In genomic region chr5:64595220-64595619, GRCm38 (mm10) we compare ENCODE assay signal across 12 mouse cellular contexts.
DNase-seq lines count a peak whose midpoint lies in the region; ATAC-seq and TF ChIP-seq lines count a peak whose summit lies in the region.
"Had no signal": no experiment of that assay in that cellular context is flagged by ENCODE, and none has a peak within 500 bp of the region (broad histone marks: within the 10 kb centered on the region; RNA-seq: fewer than 3 reads in every experiment).

No protein-coding gene starts in this region.

- H3K4me2 ChIP-seq in forebrain, embryonic 13.5 days = no peak overlapping the region
- H3K4me2 ChIP-seq in forebrain, embryonic 16.5 days (ENCODE audit: low read length) = no peak overlapping the region
- no peak overlapping the region for H3K4me2 ChIP-seq in lung, postnatal 0 days (replicated peaks; ENCODE audit: low read depth, low read length)
- H3K4me2 ChIP-seq in embryonic facial prominence, embryonic 12.5 days (replicated peaks) = no peak overlapping the region
- H3K4me2 ChIP-seq in limb, embryonic 11.5 days (ENCODE audit: low read depth, severe bottlenecking) = no peak overlapping the region

- peak; percentile 42 for DNase-seq in lung, postnatal 0 days (ENCODE audit: low spot score)
- DNase-seq in lung, adult 18-20 months = no peak
- no peak for DNase-seq in limb, embryonic 11.5 days (ENCODE audit: low spot score)
- no peak for DNase-seq in kidney, adult 8-10 months
- no peak for DNase-seq in cerebellum, postnatal 36 days
- DNase-seq: cerebellum, adult 11 months; kidney, adult 9 months; lung, adult 2 months had no signal

- no peak overlapping the region for H3K27ac ChIP-seq in forebrain, embryonic 13.5 days
- H3K27ac ChIP-seq in forebrain, embryonic 16.5 days (ENCODE audit: low read length) = no peak overlapping the region
- no peak overlapping the region for H3K27ac ChIP-seq in lung, postnatal 0 days (ENCODE audit: low read length)
- H3K27ac ChIP-seq in embryonic facial prominence, embryonic 12.5 days = peak overlapping the region; percentile 82
- H3K27ac ChIP-seq in limb, embryonic 11.5 days (replicated peaks; ENCODE audit: low read depth, low read length) = peak overlapping the region; percentile 81; the same call in 1 of the 2 replicates
- H3K27ac ChIP-seq: left cerebral cortex, adult 2 months had no signal

- no peak overlapping the region for H3K9ac ChIP-seq in forebrain, embryonic 13.5 days
- no peak overlapping the region for H3K9ac ChIP-seq in forebrain, embryonic 16.5 days (replicated peaks; ENCODE audit: low read depth, low read length)
- H3K9ac ChIP-seq in lung, postnatal 0 days (replicated peaks; ENCODE audit: low read depth) = no peak overlapping the region
- H3K9ac ChIP-seq in embryonic facial prominence, embryonic 12.5 days = no peak overlapping the region
- H3K9ac ChIP-seq in limb, embryonic 11.5 days (ENCODE audit: low read length) = no peak overlapping the region

- no peak for TF ChIP-seq CTCF in lung, postnatal 0 days (IDR thresholded peaks at IDR 0.05)

- no peaks in the 10 kb centered on the region for H3K9me3 ChIP-seq in forebrain, embryonic 13.5 days (replicated peaks)
- H3K9me3 ChIP-seq in forebrain, embryonic 16.5 days (ENCODE audit: control insufficient read depth, low read length) = no peaks in the 10 kb centered on the region
- no peaks in the 10 kb centered on the region for H3K9me3 ChIP-seq in lung, postnatal 0 days (ENCODE audit: low read length)
- H3K9me3 ChIP-seq in embryonic facial prominence, embryonic 12.5 days = no peaks in the 10 kb centered on the region
- H3K9me3 ChIP-seq in limb, embryonic 11.5 days (ENCODE audit: control insufficient read depth, low read length) = no peaks in the 10 kb centered on the region

- no peaks in the 10 kb centered on the region for H3K27me3 ChIP-seq in forebrain, embryonic 13.5 days
- H3K27me3 ChIP-seq in forebrain, embryonic 16.5 days (replicated peaks; ENCODE audit: control insufficient read depth, insufficient read depth, low read length) = no peaks in the 10 kb centered on the region
- H3K27me3 ChIP-seq in lung, postnatal 0 days (replicated peaks; ENCODE audit: insufficient read depth, low read length) = no peaks in the 10 kb centered on the region
- H3K27me3 ChIP-seq in embryonic facial prominence, embryonic 12.5 days = no peaks in the 10 kb centered on the region
- H3K27me3 ChIP-seq in limb, embryonic 11.5 days (ENCODE audit: control insufficient read depth, insufficient read depth, low read length) = no peaks in the 10 kb centered on the region

- 0 out of 2 replicates have a peak, but pooled peaks have one; percentile 10 for ATAC-seq in forebrain, embryonic 13.5 days
- ATAC-seq in forebrain, embryonic 16.5 days = no peak
- peak; percentile 43; the same call in 1 of the 2 replicates for ATAC-seq in lung, postnatal 0 days
- peak; percentile 52; the same call in 1 of the 2 replicates for ATAC-seq in embryonic facial prominence, embryonic 12.5 days (ENCODE audit: insufficient number of reproducible peaks, insufficient read depth, low FRiP score, low TSS enrichment)
- no peak for ATAC-seq in limb, embryonic 11.5 days (ENCODE audit: insufficient number of reproducible peaks, low FRiP score, low TSS enrichment, low read depth)

- H3K4me3 ChIP-seq in forebrain, embryonic 13.5 days = no peak overlapping the region
- no peak overlapping the region for H3K4me3 ChIP-seq in forebrain, embryonic 16.5 days (replicated peaks; ENCODE audit: low read length)
- H3K4me3 ChIP-seq in lung, postnatal 0 days (ENCODE audit: low read depth, low read length) = no peak overlapping the region
- no peak overlapping the region for H3K4me3 ChIP-seq in embryonic facial prominence, embryonic 12.5 days
- H3K4me3 ChIP-seq in limb, embryonic 11.5 days (ENCODE audit: low read depth, low read length) = no peak overlapping the region
- H3K4me3 ChIP-seq: left cerebral cortex, adult 2 months had no signal

- 64% methylated on average over 3 of the region's 3 CpGs for WGBS in forebrain, embryonic 13.5 days
- 69% methylated on average over 3 of the region's 3 CpGs for WGBS in forebrain, embryonic 16.5 days
- WGBS in lung, postnatal 0 days = 64% methylated on average over 3 of the region's 3 CpGs
- 28% methylated on average over 3 of the region's 3 CpGs for WGBS in embryonic facial prominence, embryonic 12.5 days
- 28% methylated on average over 3 of the region's 3 CpGs for WGBS in limb, embryonic 11.5 days

- H3K4me1 ChIP-seq in forebrain, embryonic 13.5 days = peaks cover 8% of the 10 kb centered on the region; the same call in 1 of the 2 replicates
- 0 out of 2 replicates have a peak, but pooled peaks cover 2% of the 10 kb centered on the region for H3K4me1 ChIP-seq in forebrain, embryonic 16.5 days (replicated peaks; ENCODE audit: control insufficient read depth, insufficient read depth, low read length)
- peaks cover 8% of the 10 kb centered on the region; the same call in 1 of the 2 replicates for H3K4me1 ChIP-seq in lung, postnatal 0 days (ENCODE audit: insufficient read depth, low read depth, low read length)
- H3K4me1 ChIP-seq in embryonic facial prominence, embryonic 12.5 days = peaks cover 36% of the 10 kb centered on the region
- peaks cover 34% of the 10 kb centered on the region for H3K4me1 ChIP-seq in limb, embryonic 11.5 days (ENCODE audit: control insufficient read depth, insufficient read depth, low read length)

- TF ChIP-seq EP300 in lung, postnatal 0 days (IDR thresholded peaks at IDR 0.05) = no peak

- no peaks in the 10 kb centered on the region for H3K36me3 ChIP-seq in forebrain, embryonic 13.5 days (ENCODE audit: poor library complexity, severe bottlenecking)
- no peaks in the 10 kb centered on the region for H3K36me3 ChIP-seq in forebrain, embryonic 16.5 days (ENCODE audit: control insufficient read depth, insufficient read depth)
- H3K36me3 ChIP-seq in lung, postnatal 0 days (ENCODE audit: insufficient read depth, low read length) = no peaks in the 10 kb centered on the region
- no peaks in the 10 kb centered on the region for H3K36me3 ChIP-seq in embryonic facial prominence, embryonic 12.5 days
- no peaks in the 10 kb centered on the region for H3K36me3 ChIP-seq in limb, embryonic 11.5 days (ENCODE audit: control insufficient read depth, insufficient read depth, low read length)

Comparison
In these comparisons a context has a peak if more than half of its experiments do, and no peak if none do; other contexts are left out.
1. ATAC-seq: peak in forebrain, embryonic 13.5 days (single experiment), lung, postnatal 0 days (single experiment) and embryonic facial prominence, embryonic 12.5 days (single experiment); none in forebrain, embryonic 16.5 days (single experiment) and limb, embryonic 11.5 days (single experiment).
2. H3K27ac ChIP-seq: peak in embryonic facial prominence, embryonic 12.5 days (single experiment) and limb, embryonic 11.5 days (single experiment); none in forebrain, embryonic 13.5 days (single experiment), forebrain, embryonic 16.5 days (single experiment) and lung, postnatal 0 days (single experiment).